Mouse (Mus musculus): ENCODE results near the gene B3gnt9. TPM values are rescaled to one million over a fixed set of nuclear protein-coding genes. Genes with fewer than 3 reads are reported as not detected.
A peak's percentile ranks its signal among the peaks of the same experiment; 100 is the strongest.

Gene B3gnt9
- total and polyA plus RNA-seq, 3 experiments, result 2.7 to 4.7 TPM; not detected in 1

- H3K36me3 ChIP-seq (ENCODE audit: control insufficient read depth in 1 of 2, insufficient read depth in 2 of 2, low read length in 2 of 2), result peaks cover 0 to 18% of the 10 kb centered on the region in 2 experiments; a peak in 2 of 4 replicates
- peak; percentile 59 for DNase-seq (ENCODE audit: low read depth, low spot score)
- no peak overlapping the region for H3K27ac ChIP-seq (ENCODE audit: control insufficient read depth, low read depth, low read length)
- TF ChIP-seq GATA1 (IDR thresholded peaks at IDR 0.05; ENCODE audit: low read depth, low read length) (no peak), POLR2AphosphoS5 (IDR thresholded peaks at IDR 0.05; ENCODE audit: borderline replicate concordance, low read depth, low read length) (no peak), NRF1 (IDR thresholded peaks at IDR 0.05; ENCODE audit: insufficient read depth, low read depth, low read length, poor library complexity, severe bottlenecking) (no peak), ZC3H11A (IDR thresholded peaks at IDR 0.05; ENCODE audit: low read depth, low read length) (peak; percentile 54), MYC (IDR thresholded peaks at IDR 0.05; ENCODE audit: low read depth, low read length) (no peak), USF2 (IDR thresholded peaks at IDR 0.05; ENCODE audit: borderline replicate concordance in 1 of 2, insufficient read depth in 1 of 2, low read depth in 1 of 2, low read length in 2 of 2) (no peak), TCF12 (IDR thresholded peaks at IDR 0.05; ENCODE audit: low read depth, low read length) (no peak), MAFK (IDR thresholded peaks at IDR 0.05; ENCODE audit: borderline replicate concordance, low read depth, low read length) (no peak), ZKSCAN1 (IDR thresholded peaks at IDR 0.05; ENCODE audit: low read depth, low read length) (no peak), ZMIZ1 (IDR thresholded peaks at IDR 0.05; ENCODE audit: low read depth, low read length) (no peak), MYB (IDR thresholded peaks at IDR 0.05; ENCODE audit: low read depth, low read length) (no peak), RAD21 (IDR thresholded peaks at IDR 0.05; ENCODE audit: low read depth, low read length) (peak; percentile 67), E2F4 (IDR thresholded peaks at IDR 0.05; ENCODE audit: borderline replicate concordance, low read depth, low read length) (no peak), MEF2A (IDR thresholded peaks at IDR 0.05; ENCODE audit: extremely low read depth, insufficient replicate concordance, low read depth, low read length, poor library complexity, severe bottlenecking) (no peak), MAZ (IDR thresholded peaks at IDR 0.05; ENCODE audit: low read depth, low read length) (no peak), USF1 (IDR thresholded peaks at IDR 0.05; ENCODE audit: low read depth, low read length) (no peak), GABPA (IDR thresholded peaks at IDR 0.05; ENCODE audit: low read depth, low read length) (no peak), RCOR1 (IDR thresholded peaks at IDR 0.05; ENCODE audit: low read depth, low read length) (no peak), CTCF (IDR thresholded peaks at IDR 0.05 in 2 of 3, conservative IDR thresholded peaks at IDR 0.05 in 1 of 3; ENCODE audit: control insufficient read depth in 1 of 3, insufficient read depth in 1 of 3, low read depth in 2 of 3, low read length in 3 of 3, poor library complexity in 1 of 3, severe bottlenecking in 1 of 3) (peak in 2 of 3 experiments; percentile 10 to 63; a peak in 2 of 6 replicates), BHLHE40 (IDR thresholded peaks at IDR 0.05; ENCODE audit: borderline replicate concordance, low read depth, low read length) (no peak), CHD1 (IDR thresholded peaks at IDR 0.05; ENCODE audit: low read depth, low read length) (no peak), UBTF (IDR thresholded peaks at IDR 0.05; ENCODE audit: borderline replicate concordance, insufficient read depth, low read depth, low read length) (no peak), POLR2AphosphoS2 (IDR thresholded peaks at IDR 0.05; ENCODE audit: low read length) (no peak), MAX (IDR thresholded peaks at IDR 0.05; ENCODE audit: low read length) (no peak), SMC3 (IDR thresholded peaks at IDR 0.05; ENCODE audit: low read depth, low read length) (peak; percentile 42; the same call in 1 of the 2 replicates)
- H3K4me1 ChIP-seq (ENCODE audit: control insufficient read depth in 1 of 2, insufficient read depth in 2 of 2, low read length in 2 of 2), result peaks cover 8 to 34% of the 10 kb centered on the region in 2 experiments
- no peak overlapping the region for H3K4me3 ChIP-seq (ENCODE audit: control insufficient read depth in 1 of 2, insufficient read depth in 1 of 2, low read depth in 2 of 2, low read length in 2 of 2)
- no peak overlapping the region for H3K9ac ChIP-seq (ENCODE audit: control insufficient read depth, low read depth, low read length, poor library complexity, severe bottlenecking)
- H3K79me2 ChIP-seq (ENCODE audit: control insufficient read depth, insufficient read depth, low read length, poor library complexity), result peaks cover 3% of the 10 kb centered on the region
- H3K27me3 ChIP-seq (ENCODE audit: control insufficient read depth in 1 of 2, insufficient read depth in 2 of 2, low read length in 2 of 2), result no peaks in the 10 kb centered on the region
- no peaks in the 10 kb centered on the region for H3K9me3 ChIP-seq (replicated peaks; ENCODE audit: insufficient read depth, low read length)
Measured at GRCm38 (mm10) chr8:105286907-105287306, 32.0 kb upstream of the B3gnt9 start.

Measured in MEL (cell line).